Mouse (Mus musculus): Measurements from ENCODE around the gene Rflnb. TPM values are rescaled to one million over a fixed set of nuclear protein-coding genes. Genes with fewer than 3 reads are reported as not detected.

Rflnb gene
- polyA plus RNA-seq, 1 experiment from 2014 or later, result 55.6 TPM

- Histone ChIP-seq H3K4me2 (replicated peaks) (no peak overlapping the region), H3K27ac (replicated peaks) (no peak overlapping the region), H3K9me3 (replicated peaks) (no peaks in the 10 kb centered on the region), H3K4me3 (replicated peaks) (no peak overlapping the region), H3K9ac (no peak overlapping the region), H3K4me1 (no peaks in the 10 kb centered on the region), H3K27me3 (no peaks in the 10 kb centered on the region), H3K36me3 (no peaks in the 10 kb centered on the region)
- no peak for ATAC-seq (ENCODE audit: insufficient number of reproducible peaks, low FRiP score, low TSS enrichment, low read depth)
- 70% methylated on average over 15 of the region's 15 CpGs for WGBS
These were observed 36.4 kb downstream of the Rflnb start for GRCm38 (mm10) chr11:75990965-75991835.

DNA sequence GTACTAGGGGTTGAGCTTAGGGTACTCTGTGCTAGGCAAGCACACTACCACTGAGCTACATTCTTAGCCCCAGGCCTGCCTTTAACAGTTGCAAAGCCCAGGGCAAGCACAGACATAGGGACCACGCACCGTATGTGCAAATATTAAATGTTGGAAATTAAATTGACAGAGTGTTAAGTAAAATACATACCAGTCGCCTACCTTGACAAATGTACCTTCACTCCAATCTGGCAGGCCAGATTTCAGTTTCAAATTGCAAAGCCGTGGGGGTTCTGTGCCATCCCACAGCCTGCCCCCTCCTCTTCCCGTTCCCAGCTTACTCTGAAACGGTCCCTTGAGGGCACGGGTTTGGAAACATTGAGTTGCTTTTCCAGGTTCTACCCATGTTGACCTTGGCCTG is 41.6 kb downstream of the Rflnb start:
- Histone ChIP-seq H3K9me3 (replicated peaks) (0 out of 2 replicates have a peak, but pooled peaks cover 4% of the 10 kb centered on the region), H3K9ac (no peak overlapping the region), H3K27ac (replicated peaks) (no peak overlapping the region), H3K4me3 (replicated peaks) (no peak overlapping the region), H3K36me3 (no peaks in the 10 kb centered on the region), H3K4me2 (replicated peaks) (no peak overlapping the region), H3K4me1 (no peaks in the 10 kb centered on the region), H3K27me3 (no peaks in the 10 kb centered on the region)
- WGBS, result 53% methylated on average over 7 of the region's 7 CpGs
- ATAC-seq (ENCODE audit: insufficient number of reproducible peaks, low FRiP score, low TSS enrichment, low read depth), result no peak

DNA sequence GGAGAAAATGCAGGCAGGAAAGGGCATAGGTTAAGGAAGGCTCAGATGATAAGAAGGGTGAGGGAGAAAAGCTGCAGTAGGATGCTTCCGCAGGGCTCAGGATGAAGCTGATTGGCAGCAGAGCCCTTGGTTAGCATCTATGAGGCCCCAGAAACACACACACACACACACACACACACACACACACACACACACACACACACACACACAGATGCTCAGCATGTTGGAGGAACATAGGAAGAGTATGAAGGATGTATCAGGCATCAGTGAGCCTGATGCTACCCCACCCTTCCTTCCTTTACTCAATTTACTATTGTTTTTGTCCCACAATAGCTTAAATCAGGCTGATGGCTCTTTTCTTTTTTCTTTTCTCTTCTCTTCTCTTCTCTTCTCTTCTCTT is 43.0 kb downstream of the Rflnb start:
- Histone ChIP-seq H3K9ac (no peak overlapping the region), H3K9me3 (replicated peaks) (0 out of 2 replicates have a peak, but pooled peaks cover 4% of the 10 kb centered on the region), H3K27ac (replicated peaks) (no peak overlapping the region), H3K4me2 (replicated peaks) (no peak overlapping the region), H3K4me1 (no peaks in the 10 kb centered on the region), H3K4me3 (replicated peaks) (no peak overlapping the region), H3K36me3 (no peaks in the 10 kb centered on the region), H3K27me3 (no peaks in the 10 kb centered on the region)
- WGBS, result 75% methylated on average over 1 of the region's 1 CpGs
- ATAC-seq (ENCODE audit: insufficient number of reproducible peaks, low FRiP score, low TSS enrichment, low read depth), result no peak

GRCm38 (mm10) chr11:75983194-75983593 is 44.4 kb downstream of the Rflnb start:
- Histone ChIP-seq H3K4me3 (replicated peaks) (no peak overlapping the region), H3K9me3 (replicated peaks) (0 out of 2 replicates have a peak, but pooled peaks cover 4% of the 10 kb centered on the region), H3K36me3 (no peaks in the 10 kb centered on the region), H3K27me3 (no peaks in the 10 kb centered on the region), H3K9ac (no peak overlapping the region), H3K4me2 (replicated peaks) (no peak overlapping the region), H3K27ac (replicated peaks) (no peak overlapping the region), H3K4me1 (no peaks in the 10 kb centered on the region)
- WGBS, result 69% methylated on average over 4 of the region's 4 CpGs
- no peak for ATAC-seq (ENCODE audit: insufficient number of reproducible peaks, low FRiP score, low TSS enrichment, low read depth)

DNA sequence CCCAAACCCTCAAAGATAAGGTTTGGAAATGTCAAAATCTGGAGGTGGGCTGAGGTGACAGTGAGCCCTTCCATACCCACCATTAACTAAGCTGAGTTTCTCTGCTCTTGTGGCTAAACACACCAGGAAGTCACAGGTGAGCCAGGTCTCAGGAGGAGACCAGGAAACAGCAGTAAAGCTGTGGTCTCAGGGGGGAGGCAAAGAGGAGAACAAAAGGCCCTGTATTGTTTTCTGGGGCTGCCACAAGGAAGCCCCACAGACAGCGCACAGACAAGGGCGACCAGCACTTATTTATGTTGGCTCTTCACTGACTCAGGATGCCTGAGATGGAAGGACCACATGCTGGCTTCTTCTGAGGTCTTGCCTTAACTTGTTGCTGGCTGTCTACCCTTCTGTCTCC is 47.2 kb downstream of the Rflnb start:
- Histone ChIP-seq H3K9ac (no peak overlapping the region), H3K27ac (replicated peaks) (no peak overlapping the region), H3K4me2 (replicated peaks) (no peak overlapping the region), H3K27me3 (no peaks in the 10 kb centered on the region), H3K4me1 (no peaks in the 10 kb centered on the region), H3K4me3 (replicated peaks) (no peak overlapping the region), H3K36me3 (no peaks in the 10 kb centered on the region), H3K9me3 (replicated peaks) (0 out of 2 replicates have a peak, but pooled peaks cover 4% of the 10 kb centered on the region)
- 38% methylated on average over 2 of the region's 2 CpGs for WGBS
- no peak for ATAC-seq (ENCODE audit: insufficient number of reproducible peaks, low FRiP score, low TSS enrichment, low read depth)

- no peaks in the 10 kb centered on the region for H3K27me3 ChIP-seq
- H3K27ac ChIP-seq (replicated peaks), result no peak overlapping the region
- ATAC-seq (ENCODE audit: insufficient number of reproducible peaks, low FRiP score, low TSS enrichment, low read depth), result no peak
- H3K4me2 ChIP-seq (replicated peaks), result no peak overlapping the region
- 0 out of 2 replicates have a peak, but pooled peaks cover 1% of the 10 kb centered on the region for H3K4me1 ChIP-seq
- WGBS, result 58% methylated on average over 6 of the region's 6 CpGs
- H3K9ac ChIP-seq, result no peak overlapping the region
- no peak overlapping the region for H3K4me3 ChIP-seq (replicated peaks)
- 0 out of 2 replicates have a peak, but pooled peaks cover 2% of the 10 kb centered on the region for H3K9me3 ChIP-seq (replicated peaks)
- H3K36me3 ChIP-seq, result no peaks in the 10 kb centered on the region
These were observed 49.5 kb downstream of the Rflnb start for GRCm38 (mm10) chr11:75978051-75978450.

GRCm38 (mm10) chr11:75976748-75977147 is 50.8 kb downstream of the Rflnb start:
- Histone ChIP-seq H3K4me2 (replicated peaks) (no peak overlapping the region), H3K9me3 (replicated peaks) (no peaks in the 10 kb centered on the region), H3K27ac (replicated peaks) (no peak overlapping the region), H3K4me3 (replicated peaks) (no peak overlapping the region), H3K9ac (no peak overlapping the region), H3K4me1 (0 out of 2 replicates have a peak, but pooled peaks cover 4% of the 10 kb centered on the region), H3K27me3 (no peaks in the 10 kb centered on the region), H3K36me3 (no peaks in the 10 kb centered on the region)
- 62% methylated on average over 8 of the region's 8 CpGs for WGBS
- ATAC-seq (ENCODE audit: insufficient number of reproducible peaks, low FRiP score, low TSS enrichment, low read depth), result no peak

DNA sequence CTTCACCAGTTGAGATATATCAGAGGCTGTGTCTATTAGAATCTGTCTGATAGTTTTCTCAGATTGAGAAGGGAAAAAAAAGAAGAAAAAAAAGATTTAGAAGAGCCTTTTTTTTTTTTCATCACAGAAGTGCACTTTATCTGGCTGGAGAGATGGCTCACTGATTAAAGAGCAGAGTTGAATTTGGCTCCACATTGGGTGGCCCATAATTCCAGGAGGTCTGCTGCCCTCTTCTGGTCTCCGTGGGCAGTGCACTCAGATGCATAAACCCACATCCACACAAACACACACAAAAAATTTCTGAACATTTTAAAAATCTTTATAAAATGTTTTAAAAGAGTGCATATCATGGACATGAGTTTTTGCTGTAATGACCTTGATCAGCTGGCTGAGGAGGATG is 53.6 kb downstream of the Rflnb start:
- ATAC-seq (ENCODE audit: insufficient number of reproducible peaks, low FRiP score, low TSS enrichment, low read depth), result no peak
- no peak overlapping the region for H3K27ac ChIP-seq (replicated peaks)

DNA sequence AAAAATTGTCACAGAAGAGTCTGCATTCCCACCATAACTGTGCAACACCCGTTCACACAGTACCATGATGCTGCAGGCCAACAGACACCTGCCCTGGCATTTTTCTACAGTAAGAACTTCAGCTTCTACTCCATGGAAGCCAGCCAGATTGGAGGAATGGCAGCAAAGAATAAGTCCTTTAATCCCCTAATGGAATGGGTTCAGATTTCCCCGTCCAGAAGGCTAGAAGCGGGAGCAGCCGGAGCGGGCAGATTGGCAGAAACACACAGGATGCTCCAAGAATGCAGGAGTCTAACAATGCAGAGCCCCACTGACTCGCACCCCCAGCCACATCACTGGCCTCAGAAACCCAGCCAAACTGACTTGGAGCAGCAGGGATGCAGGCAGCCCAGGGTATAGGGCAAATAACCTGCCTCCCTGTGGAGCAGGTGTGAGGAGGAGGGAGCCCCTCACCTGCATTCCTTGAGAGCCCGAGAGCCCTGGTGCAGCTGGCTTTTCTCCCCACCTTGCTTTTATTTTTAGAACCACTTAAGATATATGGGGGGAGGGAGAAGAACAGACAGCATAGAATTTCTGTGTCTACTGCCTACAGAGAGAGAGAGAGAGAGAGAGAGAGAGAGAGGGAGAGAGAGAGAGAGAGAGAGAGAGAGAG is 54.5 kb downstream of the Rflnb start:
- 18% methylated on average over 7 of the region's 7 CpGs for WGBS
- H3K4me2 ChIP-seq (replicated peaks), result no peak overlapping the region
- no peak for ATAC-seq (ENCODE audit: insufficient number of reproducible peaks, low FRiP score, low TSS enrichment, low read depth)

More for the DNA sequence above, 53.6 kb downstream of the Rflnb start:
- no peak overlapping the region for H3K4me3 ChIP-seq (replicated peaks)
- 0 out of 2 replicates have a peak, but pooled peaks cover 4% of the 10 kb centered on the region for H3K4me1 ChIP-seq
- no peak overlapping the region for H3K4me2 ChIP-seq (replicated peaks)
- H3K9me3 ChIP-seq (replicated peaks), result no peaks in the 10 kb centered on the region
- H3K36me3 ChIP-seq, result no peaks in the 10 kb centered on the region
- WGBS, result 84% methylated on average over 1 of the region's 1 CpGs
- H3K9ac ChIP-seq, result no peak overlapping the region
- no peaks in the 10 kb centered on the region for H3K27me3 ChIP-seq

DNA sequence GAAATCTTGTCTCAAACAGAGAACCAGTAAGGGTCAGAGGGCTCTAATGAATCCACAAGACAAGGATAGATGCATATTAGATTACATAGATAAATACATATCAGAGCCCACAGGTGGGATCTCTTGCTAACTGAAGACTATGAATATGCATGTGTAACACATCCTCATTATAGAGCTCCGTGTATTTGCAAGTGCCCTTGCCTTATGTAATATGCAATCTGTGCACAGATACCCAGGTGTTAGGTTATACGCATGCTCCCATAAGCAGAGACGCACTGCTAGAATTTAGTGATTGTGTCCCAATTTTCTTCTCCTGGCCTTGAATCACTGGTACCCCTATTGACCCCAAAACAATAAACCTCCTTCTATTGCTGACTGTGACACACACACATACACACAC is 55.4 kb downstream of the Rflnb start:
- Histone ChIP-seq H3K9ac (no peak overlapping the region), H3K27me3 (0 out of 2 replicates have a peak, but pooled peaks cover 9% of the 10 kb centered on the region), H3K36me3 (no peaks in the 10 kb centered on the region), H3K27ac (replicated peaks) (no peak overlapping the region), H3K9me3 (replicated peaks) (no peaks in the 10 kb centered on the region), H3K4me3 (replicated peaks) (no peak overlapping the region), H3K4me2 (replicated peaks) (no peak overlapping the region), H3K4me1 (peaks cover 6% of the 10 kb centered on the region; the same call in 1 of the 2 replicates)
- 80% methylated on average over 3 of the region's 3 CpGs for WGBS
- ATAC-seq (ENCODE audit: insufficient number of reproducible peaks, low FRiP score, low TSS enrichment, low read depth), result no peak

More for the DNA sequence above, 54.5 kb downstream of the Rflnb start:
- Histone ChIP-seq H3K9me3 (replicated peaks) (no peaks in the 10 kb centered on the region), H3K4me1 (0 out of 2 replicates have a peak, but pooled peaks cover 4% of the 10 kb centered on the region), H3K9ac (no peak overlapping the region), H3K36me3 (no peaks in the 10 kb centered on the region), H3K27ac (replicated peaks) (no peak overlapping the region), H3K27me3 (0 out of 2 replicates have a peak, but pooled peaks cover 5% of the 10 kb centered on the region), H3K4me3 (replicated peaks) (no peak overlapping the region)

GRCm38 (mm10) chr11:75970629-75971028 is 57.0 kb downstream of the Rflnb start:
- H3K27ac ChIP-seq (replicated peaks), result no peak overlapping the region
- H3K27me3 ChIP-seq, result 0 out of 2 replicates have a peak, but pooled peaks cover 14% of the 10 kb centered on the region
- 25% methylated on average over 3 of the region's 3 CpGs for WGBS
- no peaks in the 10 kb centered on the region for H3K36me3 ChIP-seq
- H3K4me3 ChIP-seq (replicated peaks), result no peak overlapping the region
- peaks cover 20% of the 10 kb centered on the region for H3K4me1 ChIP-seq
- H3K9me3 ChIP-seq (replicated peaks), result no peaks in the 10 kb centered on the region
- no peak overlapping the region for H3K9ac ChIP-seq
- no peak overlapping the region for H3K4me2 ChIP-seq (replicated peaks)
- ATAC-seq (ENCODE audit: insufficient number of reproducible peaks, low FRiP score, low TSS enrichment, low read depth), result no peak

All from embryonic facial prominence, embryonic 15.5 days (tissue).